Mouse (Mus musculus) granulocyte monocyte progenitor cell, adult 5-6 weeks (primary cell): ENCODE results near the gene Gm44965. TPM values are rescaled to one million over a fixed set of nuclear protein-coding genes. Genes with fewer than 3 reads are reported as not detected.
A peak's percentile ranks its signal among the peaks of the same experiment; 100 is the strongest.

Experiments used
- ATAC-seq: replicated peaks from 2 replicates; pipeline ENCODE4 v1.8.0; 2016; ENCODE audit warnings: mild to moderate bottlenecking, moderate TSS enrichment, inconsistent platforms; ENCODE audit not compliant: poor library complexity, severe bottlenecking
- total RNA-seq, 2 experiments: library from RNA; stranded (forward) in 1 of 2; stranded (reverse) in 1 of 2; fragments of 200-712, 200-1000 nt in 1 of 2; fragments of >200 nt in 1 of 2; fragmentation: Nextera tagmentation in 1 of 2; gene quantifications; 2 replicates each; pipeline ENCODE4 v1.2.3; 2014 to 2017

Gm44965 gene
- not detected in 2 replicates for total RNA-seq (2014; fragmentation: Nextera tagmentation)
- total RNA-seq (2017), result not detected in 2 replicates

- peak; percentile 89 for ATAC-seq
Observed at GRCm38 (mm10) chr6:48593158-48594042, at the start of gene Gm44965, which contains the start of gene Repin1. Gene Gm44965, plus strand, starts transcription at chr6:48593941. Gene Repin1, plus strand, starts transcription at chr6:48593883.

GRCm38 (mm10) chr6:48545251-48545650 lies 48.5 kb upstream of the Gm44965 start:
- no peak for ATAC-seq

GRCm38 (mm10) chr6:48546271-48546670 lies 47.5 kb upstream of the Gm44965 start:
- peak; percentile 64 for ATAC-seq

GRCm38 (mm10) chr6:48546858-48547257 lies 46.9 kb upstream of the Gm44965 start:
- ATAC-seq, result no peak

GRCm38 (mm10) chr6:48548314-48548713 lies 45.4 kb upstream of the Gm44965 start:
- ATAC-seq, result no peak

- ATAC-seq, result peak; percentile 42
Observed at GRCm38 (mm10) chr6:48552918-48553317, 40.8 kb upstream of the Gm44965 start.

GRCm38 (mm10) chr6:48553819-48554218 lies 39.9 kb upstream of the Gm44965 start:
- no peak for ATAC-seq

- peak; percentile 93 for ATAC-seq
Observed at GRCm38 (mm10) chr6:48554280-48555103, 39.2 kb upstream of the Gm44965 start, which contains the start of gene Lrrc61. Gene Lrrc61, plus strand, starts transcription at chr6:48554796.

- ATAC-seq, result peak; percentile 39
Observed at GRCm38 (mm10) chr6:48555104-48555890, 38.4 kb upstream of the Gm44965 start.

- ATAC-seq, result no peak
Observed at GRCm38 (mm10) chr6:48555956-48556355, 37.8 kb upstream of the Gm44965 start.

GRCm38 (mm10) chr6:48565693-48566310 lies 27.9 kb upstream of the Gm44965 start:
- no peak for ATAC-seq

- no peak for ATAC-seq
Observed at GRCm38 (mm10) chr6:48566312-48566711, 27.4 kb upstream of the Gm44965 start.

GRCm38 (mm10) chr6:48568036-48568984 lies 25.4 kb upstream of the Gm44965 start:
- ATAC-seq, result peak; percentile 66

- no peak for ATAC-seq
Observed at GRCm38 (mm10) chr6:48569065-48569807, 24.5 kb upstream of the Gm44965 start.

GRCm38 (mm10) chr6:48572014-48572413 lies 21.7 kb upstream of the Gm44965 start:
- ATAC-seq, result no peak

- no peak for ATAC-seq
Observed at GRCm38 (mm10) chr6:48572572-48573061, 21.1 kb upstream of the Gm44965 start, which contains the start of gene Rarres2. Gene Rarres2, minus strand, starts transcription at chr6:48572789.

- ATAC-seq, result 0 out of 2 replicates have a peak, but pooled peaks have one; percentile 14
Observed at GRCm38 (mm10) chr6:48573280-48573679, 20.5 kb upstream of the Gm44965 start.

GRCm38 (mm10) chr6:48573981-48574380 lies 19.8 kb upstream of the Gm44965 start:
- ATAC-seq, result no peak
